Mouse (Mus musculus) skeletal muscle tissue, adult 2 months (tissue): ENCODE measurements at regions not wholly inside any gene's neighbourhood (a gene's known extent, or its start where the extent isn't known, plus 50 kb on each side); places are given as distances from the start of the nearest gene placed in this dataset.
A peak's percentile ranks its signal among the peaks of the same experiment; 100 is the strongest.

Experiments used
- DNase-seq: peaks from one replicate; pipeline ENCODE4 v3.0.0-alpha.2; 2012; ENCODE audit warnings: low read depth, low spot score

GRCm38 (mm10) chr1:81516575-81517210 lies 439.9 kb downstream of the Nyap2 start:
- DNase-seq, result peak; percentile 25

GRCm38 (mm10) chr1:81520420-81521273 lies 443.9 kb downstream of the Nyap2 start:
- DNase-seq, result no peak

- no peak for DNase-seq
Observed at GRCm38 (mm10) chr1:81522929-81523328, 446.2 kb downstream of the Nyap2 start.

- no peak for DNase-seq
Observed at GRCm38 (mm10) chr1:81525821-81526220, 449.1 kb downstream of the Nyap2 start.

GRCm38 (mm10) chr1:81537836-81538235 lies 461.1 kb downstream of the Nyap2 start:
- no peak for DNase-seq

- no peak for DNase-seq
Observed at GRCm38 (mm10) chr1:81539591-81540311, 463.0 kb downstream of the Nyap2 start.

- DNase-seq, result no peak
Observed at GRCm38 (mm10) chr1:81548906-81549305, 472.2 kb downstream of the Nyap2 start.

GRCm38 (mm10) chr1:81549706-81550105 lies 473.0 kb downstream of the Nyap2 start:
- peak; percentile 83 for DNase-seq

GRCm38 (mm10) chr1:81552731-81553130 lies 476.0 kb downstream of the Nyap2 start:
- no peak for DNase-seq

- DNase-seq, result no peak
Observed at GRCm38 (mm10) chr1:81576965-81577664, 500.4 kb downstream of the Nyap2 start.

- DNase-seq, result peak; percentile 4
Observed at GRCm38 (mm10) chr1:81577665-81578201, 501.0 kb downstream of the Nyap2 start.

- peak; percentile 8 for DNase-seq
Observed at GRCm38 (mm10) chr1:81581208-81581607, 504.5 kb downstream of the Nyap2 start.

- no peak for DNase-seq
Observed at GRCm38 (mm10) chr1:81587780-81588307, 511.1 kb downstream of the Nyap2 start.

GRCm38 (mm10) chr1:81591623-81592022 lies 514.9 kb downstream of the Nyap2 start:
- DNase-seq, result no peak

GRCm38 (mm10) chr1:81593280-81594182 lies 516.8 kb downstream of the Nyap2 start:
- DNase-seq, result peak; percentile 27

GRCm38 (mm10) chr1:81594183-81594515 lies 517.4 kb downstream of the Nyap2 start:
- DNase-seq, result no peak

GRCm38 (mm10) chr1:81594606-81595005 lies 517.9 kb downstream of the Nyap2 start:
- DNase-seq, result no peak

- DNase-seq, result no peak
Observed at GRCm38 (mm10) chr1:81608772-81609171, 532.0 kb downstream of the Nyap2 start.

- DNase-seq, result no peak
Observed at GRCm38 (mm10) chr1:81618880-81619279, 542.1 kb downstream of the Nyap2 start.

- no peak for DNase-seq
Observed at GRCm38 (mm10) chr1:81624141-81624540, 547.4 kb downstream of the Nyap2 start.
